Mouse (Mus musculus) limb, embryonic 14.5 days (tissue): ENCODE results near the gene St6galnac6. TPM values are rescaled to one million over a fixed set of nuclear protein-coding genes. Genes with fewer than 3 reads are reported as not detected.

Source experiments
- ATAC-seq: fragments of 200-750 bp; cut with Nextera tagmentation; 2 replicates; pipeline ENCODE4 v1.8.0; 2017; ENCODE audit warnings: low read depth, moderate number of reproducible peaks, moderate TSS enrichment; ENCODE audit not compliant: low FRiP score
- DNase-seq: peaks from one replicate; pipeline ENCODE4 v3.0.0-alpha.2; 2015; ENCODE audit warnings: low spot score
- H3K27ac ChIP-seq: fragments of 300-500 bp; sonication (generic); replicated peaks from 2 replicates; pipeline ENCODE4 v1.5.1; 2014; ENCODE audit warnings: low read depth, mild to moderate bottlenecking, low read length, moderate library complexity, mixed read lengths
- H3K27me3 ChIP-seq: fragments of 300-500 bp; sonication (generic); 2 replicates; pipeline ENCODE4 v1.6.1; 2014; ENCODE audit warnings: low read length, mixed read lengths; ENCODE audit not compliant: control insufficient read depth, insufficient read depth
- H3K36me3 ChIP-seq: fragments of 300-500 bp; sonication (generic); 2 replicates; pipeline ENCODE4 v1.6.1; 2014; ENCODE audit warnings: mild to moderate bottlenecking, low read length, moderate library complexity, mixed read lengths; ENCODE audit not compliant: control insufficient read depth, insufficient read depth
- H3K4me1 ChIP-seq: fragments of 300-500 bp; sonication (generic); 2 replicates; pipeline ENCODE4 v1.6.1; 2014; ENCODE audit warnings: antibody characterized with exemption, low read length, mixed read lengths; ENCODE audit not compliant: control insufficient read depth, insufficient read depth
- H3K4me2 ChIP-seq: fragments of 300-500 bp; sonication (generic); replicated peaks from 2 replicates; pipeline ENCODE4 v1.6.1; 2014; ENCODE audit warnings: low read depth, mild to moderate bottlenecking, low read length, moderate library complexity; ENCODE audit not compliant: severe bottlenecking
- H3K4me3 ChIP-seq: fragments of 300-500 bp; sonication (generic); replicated peaks from 2 replicates; pipeline ENCODE4 v1.5.1; 2014; ENCODE audit warnings: low read length
- H3K9ac ChIP-seq: fragments of 300-500 bp; sonication (generic); 2 replicates; pipeline ENCODE4 v1.6.1; 2014; ENCODE audit warnings: mild to moderate bottlenecking, low read depth, low read length, moderate library complexity; ENCODE audit not compliant: severe bottlenecking
- H3K9me3 ChIP-seq: fragments of 300-500 bp; sonication (generic); 2 replicates; pipeline ENCODE4 v1.6.1; 2016; ENCODE audit warnings: low read length; ENCODE audit not compliant: control insufficient read depth
- POLR2A ChIP-seq: fragments of 200-500 bp; IDR thresholded peaks from 2 replicates; pipeline ENCODE4 v1.8.0; 2012; ENCODE audit warnings: inconsistent platforms, mild to moderate bottlenecking, moderate library complexity, borderline replicate concordance; ENCODE audit not compliant: insufficient read depth, insufficient read length; ENCODE audit errors: extremely low read depth
- WGBS: fragments of 180-500 bp; shearing (Covaris S2); extraction: QIAGEN DNeasy Blood & Tissue Kit; methylation state at CpG from one replicate; pipeline ENCODE4 v1.1.7; 2014; 5-methylcytosine and 5-hydroxymethylcytosine counted together
- polyA plus RNA-seq, 2 experiments: library from polyadenylated mRNA; depleted of rRNA in 1 of 2; stranded (reverse) in 1 of 2; unstranded in 1 of 2; fragments of >200 nt; fragmentation: Nextera tagmentation in 1 of 2; extraction: Ambion mirVana in 1 of 2; gene quantifications; 2 replicates each; pipeline versions ENCODE4 v1.2.1 to v1.2.3; 2012 to 2014

The St6galnac6 gene
- polyA plus RNA-seq, 2 experiments, result 10.7 to 39.2 TPM

DNA sequence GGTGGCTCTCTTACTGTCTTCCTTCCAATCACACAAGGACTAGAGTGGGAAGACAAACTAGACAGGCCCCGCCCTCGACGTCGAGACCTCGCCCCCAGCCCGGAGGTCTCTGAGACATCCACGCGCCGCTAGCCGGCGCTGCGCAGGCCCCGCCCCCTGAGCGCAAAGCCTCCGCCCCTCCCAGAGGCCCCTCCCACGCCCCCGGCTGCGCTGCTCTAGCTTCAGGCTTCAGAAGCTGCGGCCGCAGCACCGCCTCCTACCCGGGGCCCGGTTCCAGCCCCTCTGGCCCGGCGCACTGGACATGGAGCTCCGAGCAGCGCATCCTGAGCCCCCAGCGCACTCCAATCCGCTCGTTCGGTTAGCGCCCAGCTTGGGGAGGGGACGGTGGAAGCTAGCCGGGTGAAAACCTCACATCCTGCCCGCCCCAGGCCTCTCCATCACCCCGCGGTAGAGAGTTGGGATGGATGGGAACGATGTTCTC is 12.6 kb upstream of the St6galnac6 start, which contains the start of gene St6galnac4:
Gene St6galnac4 (plus strand): TSS at position 225 of the 481 bp plus-strand sequence.
- DNase-seq (peak; percentile 95), ATAC-seq (peak; percentile 91)
- peak within 1 kb of the TSS; percentile 63 for H3K9ac ChIP-seq
- peaks cover 26% of the 10 kb centered on the region for H3K4me1 ChIP-seq
- no peaks in the 10 kb centered on the region for H3K27me3 ChIP-seq
- H3K27ac ChIP-seq, result 0 out of 2 replicates have a peak within 1 kb of the TSS, but pooled peaks have one; percentile 6
- WGBS, result under 1% methylated on average over 28 of the region's 38 CpGs
- H3K9me3 ChIP-seq, result no peaks in the 10 kb centered on the region
- 0 out of 2 replicates have a peak, but pooled peaks have one; percentile 74 for TF ChIP-seq POLR2A
- peak within 1 kb of the TSS; percentile 52 for H3K4me3 ChIP-seq
- H3K36me3 ChIP-seq, result peaks cover 5% of the 10 kb centered on the region; the same call in 1 of the 2 replicates
- peak within 1 kb of the TSS; percentile 58 for H3K4me2 ChIP-seq

- Histone ChIP-seq H3K27ac (0 out of 2 replicates have a peak overlapping the region, but pooled peaks have one; percentile 6), H3K36me3 (peaks cover 9% of the 10 kb centered on the region; the same call in 1 of the 2 replicates), H3K4me1 (peaks cover 25% of the 10 kb centered on the region), H3K9ac (peak overlapping the region; percentile 63), H3K4me2 (peak overlapping the region; percentile 58), H3K27me3 (no peaks in the 10 kb centered on the region), H3K9me3 (no peaks in the 10 kb centered on the region), H3K4me3 (peak overlapping the region; percentile 52)
- 11% methylated on average over 9 of the region's 9 CpGs for WGBS
- DNase-seq (no peak), ATAC-seq (no peak)
- TF ChIP-seq POLR2A, result no peak
Measured at GRCm38 (mm10) chr2:32587731-32588321, 11.7 kb upstream of the St6galnac6 start.

GRCm38 (mm10) chr2:32589213-32589795 is 10.2 kb upstream of the St6galnac6 start:
- H3K4me2 ChIP-seq, result no peak overlapping the region

DNA sequence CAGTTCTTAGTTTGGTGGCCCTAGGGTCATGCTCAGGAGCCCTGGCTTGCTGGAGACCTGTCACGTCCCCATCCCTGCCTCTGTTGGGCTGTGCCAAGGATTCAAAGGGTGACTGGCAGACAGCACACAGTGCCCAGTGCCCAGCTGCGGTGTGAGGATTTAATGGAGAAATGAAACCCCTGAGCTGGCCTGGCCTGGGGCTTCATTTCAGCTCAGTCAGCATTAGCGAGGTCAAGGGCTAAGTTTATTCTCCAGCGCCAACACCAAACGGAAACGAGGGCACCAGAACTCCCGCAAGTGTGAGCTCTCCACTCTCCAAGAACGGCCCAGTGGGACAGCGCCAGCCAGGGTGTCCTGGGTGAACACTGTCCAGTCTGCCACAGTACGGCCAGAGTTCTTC is 9.3 kb upstream of the St6galnac6 start:
- WGBS, result 76% methylated on average over 10 of the region's 10 CpGs
- H3K27me3 ChIP-seq, result no peaks in the 10 kb centered on the region
- no peak overlapping the region for H3K4me2 ChIP-seq
- no peak for DNase-seq
- ATAC-seq, result no peak
- peaks cover 24% of the 10 kb centered on the region for H3K36me3 ChIP-seq
- no peak overlapping the region for H3K4me3 ChIP-seq
- peaks cover 20% of the 10 kb centered on the region for H3K4me1 ChIP-seq
- no peak overlapping the region; the same call in 1 of the 2 replicates for H3K27ac ChIP-seq
- H3K9me3 ChIP-seq, result no peaks in the 10 kb centered on the region
- no peak overlapping the region for H3K9ac ChIP-seq
- no peak for TF ChIP-seq POLR2A

More at GRCm38 (mm10) chr2:32589213-32589795, 10.2 kb upstream of the St6galnac6 start:
- H3K9me3 ChIP-seq, result no peaks in the 10 kb centered on the region
- peaks cover 20% of the 10 kb centered on the region for H3K4me1 ChIP-seq
- ATAC-seq (no peak), DNase-seq (no peak)
- no peak overlapping the region for H3K9ac ChIP-seq
- 65% methylated on average over 11 of the region's 11 CpGs for WGBS
- TF ChIP-seq POLR2A, result no peak
- H3K27me3 ChIP-seq, result no peaks in the 10 kb centered on the region
- no peak overlapping the region for H3K27ac ChIP-seq
- no peak overlapping the region for H3K4me3 ChIP-seq
- peaks cover 15% of the 10 kb centered on the region for H3K36me3 ChIP-seq

- peaks cover 25% of the 10 kb centered on the region for H3K36me3 ChIP-seq
- WGBS, result 49% methylated on average over 6 of the region's 6 CpGs
- TF ChIP-seq POLR2A, result no peak
Measured at GRCm38 (mm10) chr2:32591249-32591648, 8.3 kb upstream of the St6galnac6 start.

More at GRCm38 (mm10) chr2:32591249-32591648, 8.3 kb upstream of the St6galnac6 start:
- ATAC-seq (no peak), DNase-seq (no peak)
- Histone ChIP-seq H3K4me2 (no peak overlapping the region), H3K9ac (no peak overlapping the region), H3K4me3 (no peak overlapping the region), H3K27me3 (no peaks in the 10 kb centered on the region), H3K4me1 (peaks cover 20% of the 10 kb centered on the region), H3K9me3 (no peaks in the 10 kb centered on the region), H3K27ac (no peak overlapping the region)
